9 mouse cellular contexts compared by ENCODE assay signal in genomic region chr1:98190741-98191140, GRCm38 (mm10).
DNase-seq lines count a peak whose midpoint lies in the region; ATAC-seq and TF ChIP-seq lines count a peak whose summit lies in the region.
"Had no signal": no experiment of that assay in that cellular context is flagged by ENCODE, and none has a peak within 500 bp of the region (broad histone marks: within the 10 kb centered on the region; RNA-seq: fewer than 3 reads in every experiment).

No protein-coding gene starts in this region.

- 11% methylated on average over 6 of the region's 6 CpGs for WGBS in forebrain, embryonic 14.5 days
- 7% methylated on average over 6 of the region's 6 CpGs for WGBS in midbrain, embryonic 14.5 days
- 67% methylated on average over 6 of the region's 6 CpGs for WGBS in kidney, adult 2 months

- no peak overlapping the region for H3K4me3 ChIP-seq in forebrain, embryonic 14.5 days (ENCODE audit: low read depth, low read length)
- H3K4me3 ChIP-seq in midbrain, embryonic 14.5 days (replicated peaks; ENCODE audit: low read depth, low read length): no peak overlapping the region
- H3K4me3 ChIP-seq in kidney, adult 2 months (ENCODE audit: insufficient read depth, low read depth, low read length): no peak overlapping the region

- no peaks in the 10 kb centered on the region for H3K9me3 ChIP-seq in forebrain, embryonic 14.5 days (replicated peaks; ENCODE audit: control insufficient read depth, low read length)
- H3K9me3 ChIP-seq in midbrain, embryonic 14.5 days (ENCODE audit: control insufficient read depth, low read length): no peaks in the 10 kb centered on the region

- H3K27ac ChIP-seq in forebrain, embryonic 14.5 days (ENCODE audit: low read depth, low read length): peak overlapping the region; percentile 81
- peak overlapping the region; percentile 90 for H3K27ac ChIP-seq in midbrain, embryonic 14.5 days (replicated peaks; ENCODE audit: low read depth, low read length)
- H3K27ac ChIP-seq in kidney, adult 2 months (ENCODE audit: insufficient read depth, low read depth, low read length): no peak overlapping the region
- H3K27ac ChIP-seq: liver, embryonic 14.5 days had no signal

- H3K36me3 ChIP-seq in forebrain, embryonic 14.5 days (ENCODE audit: control insufficient read depth, insufficient read depth, low read length): no peaks in the 10 kb centered on the region
- H3K36me3 ChIP-seq in midbrain, embryonic 14.5 days (ENCODE audit: control insufficient read depth, insufficient read depth, low read length): no peaks in the 10 kb centered on the region
- no peaks in the 10 kb centered on the region for H3K36me3 ChIP-seq in kidney, adult 2 months (ENCODE audit: control insufficient read depth, insufficient read depth, low read length)

- H3K4me2 ChIP-seq in forebrain, embryonic 14.5 days (ENCODE audit: low read length): peak overlapping the region; percentile 8
- H3K4me2 ChIP-seq in midbrain, embryonic 14.5 days (ENCODE audit: low read length): peak overlapping the region; percentile 13; the same call in 1 of the 2 replicates

- H3K9ac ChIP-seq in forebrain, embryonic 14.5 days (ENCODE audit: low read length): peak overlapping the region; percentile 1; the same call in 1 of the 2 replicates
- no peak overlapping the region for H3K9ac ChIP-seq in midbrain, embryonic 14.5 days (replicated peaks; ENCODE audit: low read length)
- H3K9ac ChIP-seq: liver, embryonic 14.5 days had no signal

- peak; percentile 38 to 39 for DNase-seq in right cerebral cortex, adult 2 months (ENCODE audit: low spot score in 2 of 2)
- no peak for DNase-seq in right cerebral cortex, postnatal 4 days
- DNase-seq in forebrain, embryonic 14.5 days (ENCODE audit: low spot score): peak; percentile 64
- DNase-seq in midbrain, embryonic 14.5 days: peak; percentile 66
- no peak for DNase-seq in lung, postnatal 14 days
- no peak for DNase-seq in kidney, adult 2 months
- DNase-seq in urinary bladder, adult 2 months (ENCODE audit: low spot score): no peak
- DNase-seq: gastrocnemius, postnatal 36 days had no signal

- H3K4me1 ChIP-seq in forebrain, embryonic 14.5 days (ENCODE audit: control insufficient read depth, insufficient read depth, low read length): peaks cover 34% of the 10 kb centered on the region
- H3K4me1 ChIP-seq in midbrain, embryonic 14.5 days (ENCODE audit: control insufficient read depth, insufficient read depth, low read length): peaks cover 40% of the 10 kb centered on the region
- no peaks in the 10 kb centered on the region for H3K4me1 ChIP-seq in kidney, adult 2 months (ENCODE audit: control insufficient read depth, insufficient read depth, low read length)

- no peak for TF ChIP-seq CTCF in kidney, adult 2 months (conservative IDR thresholded peaks at IDR 0.05; ENCODE audit: insufficient read depth, insufficient read length, low read depth, low read length)

- H3K27me3 ChIP-seq in forebrain, embryonic 14.5 days (replicated peaks; ENCODE audit: control insufficient read depth, insufficient read depth, low read length): no peaks in the 10 kb centered on the region
- peaks cover 4% of the 10 kb centered on the region; the same call in 1 of the 2 replicates for H3K27me3 ChIP-seq in midbrain, embryonic 14.5 days (ENCODE audit: control insufficient read depth, insufficient read depth, low read length)
- no peaks in the 10 kb centered on the region; the same call in 1 of the 2 replicates for H3K27me3 ChIP-seq in kidney, adult 2 months (replicated peaks; ENCODE audit: control insufficient read depth, insufficient read depth, low read length)

- no peak for TF ChIP-seq POLR2A in kidney, adult 2 months (IDR thresholded peaks at IDR 0.05; ENCODE audit: low read depth, low read length)

- ATAC-seq in forebrain, embryonic 14.5 days: peak; percentile 45; the same call in 1 of the 2 replicates
- ATAC-seq in midbrain, embryonic 14.5 days (ENCODE audit: low FRiP score, low TSS enrichment): peak; percentile 44; the same call in 1 of the 2 replicates

Comparison
In these comparisons a context has a peak if more than half of its experiments do, and no peak if none do; other contexts are left out.
1. DNase-seq: peak in right cerebral cortex, adult 2 months (2 of 2), forebrain, embryonic 14.5 days (single experiment) and midbrain, embryonic 14.5 days (single experiment); none in right cerebral cortex, postnatal 4 days (single experiment), lung, postnatal 14 days (single experiment), kidney, adult 2 months (single experiment) and urinary bladder, adult 2 months (single experiment).